Mouse (Mus musculus) C2C12 (cell line): ENCODE data around the gene Ehmt1. TPM values are rescaled to one million over a fixed set of nuclear protein-coding genes. Genes with fewer than 3 reads are reported as not detected.

Experiments used
- H3K27me3 ChIP-seq: one replicate; pipeline ENCODE4 v1.6.1; 2011; ENCODE audit not compliant: control insufficient read depth, insufficient read depth, insufficient read length
- H3K36me3 ChIP-seq: one replicate; pipeline ENCODE4 v1.6.1; 2011; ENCODE audit not compliant: control insufficient read depth, insufficient read depth
- H3K4me3 ChIP-seq: one replicate; pipeline ENCODE4 v1.5.1; 2011; ENCODE audit warnings: mild to moderate bottlenecking, control low read depth; ENCODE audit not compliant: poor library complexity, insufficient read depth, severe bottlenecking
- H3K79me2 ChIP-seq: one replicate; pipeline ENCODE4 v1.6.1; 2011; ENCODE audit not compliant: control insufficient read depth, insufficient read depth
- H3K79me3 ChIP-seq: one replicate; pipeline ENCODE4 v1.6.1; 2011; ENCODE audit warnings: low read depth, control low read depth
- H3ac ChIP-seq: one replicate; pipeline ENCODE3; 2011; ENCODE audit warnings: low read depth; ENCODE audit not compliant: control insufficient read depth, insufficient read length
- CEBPB ChIP-seq: IDR thresholded peaks from one replicate; pipeline ENCODE4 v1.6.1; 2011; ENCODE audit warnings: low read depth, mild to moderate bottlenecking, control low read depth, moderate library complexity
- CTCF ChIP-seq: IDR thresholded peaks from one replicate; pipeline ENCODE4 v1.5.1; 2011; ENCODE audit not compliant: control insufficient read depth, insufficient read depth, insufficient read length
- FOSL1 ChIP-seq: IDR thresholded peaks from one replicate; pipeline ENCODE4 v1.8.0; 2011; ENCODE audit warnings: mild to moderate bottlenecking, low read length; ENCODE audit not compliant: poor library complexity, insufficient read depth, severe bottlenecking
- MAX ChIP-seq: IDR thresholded peaks from one replicate; pipeline ENCODE4 v1.6.1; 2011; ENCODE audit warnings: mild to moderate bottlenecking, control low read depth
- MYOD1 ChIP-seq: IDR thresholded peaks from one replicate; pipeline ENCODE4 v1.6.1; 2011; ENCODE audit warnings: low read depth; ENCODE audit not compliant: control insufficient read depth, insufficient read length
- MYOG ChIP-seq: IDR thresholded peaks from one replicate; pipeline ENCODE4 v1.6.1; 2011; ENCODE audit not compliant: control insufficient read depth, insufficient read length; ENCODE audit errors: extremely low read depth
- USF1 ChIP-seq: IDR thresholded peaks from one replicate; pipeline ENCODE4 v1.6.1; 2011; ENCODE audit warnings: low read depth, mild to moderate bottlenecking, control low read depth, moderate library complexity
- polyA plus RNA-seq: library from polyadenylated mRNA; unstranded; fragments of >200 nt; fragmentation: generic; extraction: Trizol; gene quantifications from one replicate; pipeline ENCODE4 v1.2.1, GENCODE M21; 2012; ENCODE audit warnings: missing spikeins

The Ehmt1 gene
- polyA plus RNA-seq, 1 experiment: 18.3 TPM

GRCm38 (mm10) chr2:24890541-24891447, 28.6 kb downstream of the Ehmt1 start:
- no peak overlapping the region for H3ac ChIP-seq
- TF ChIP-seq MAX (no peak), USF1 (no peak), MYOD1 (no peak), FOSL1 (no peak), CTCF (no peak), CEBPB (no peak), MYOG (no peak)
- H3K36me3 ChIP-seq: peaks cover 11% of the 10 kb centered on the region
- H3K79me3 ChIP-seq: peaks cover 80% of the 10 kb centered on the region
- H3K79me2 ChIP-seq: peaks cover 94% of the 10 kb centered on the region
- no peak overlapping the region for H3K4me3 ChIP-seq
- no peaks in the 10 kb centered on the region for H3K27me3 ChIP-seq

- peaks cover 61% of the 10 kb centered on the region for H3K79me3 ChIP-seq
- H3K4me3 ChIP-seq: no peak overlapping the region
- H3K36me3 ChIP-seq: peaks cover 20% of the 10 kb centered on the region
- peaks cover 75% of the 10 kb centered on the region for H3K79me2 ChIP-seq
- no peak overlapping the region for H3ac ChIP-seq
- TF ChIP-seq CEBPB (no peak), MAX (no peak), FOSL1 (no peak), MYOD1 (no peak), USF1 (no peak), MYOG (no peak), CTCF (no peak)
- no peaks in the 10 kb centered on the region for H3K27me3 ChIP-seq
Measured at GRCm38 (mm10) chr2:24888895-24889294, 30.5 kb downstream of the Ehmt1 start.

GRCm38 (mm10) chr2:24880686-24881085, 38.7 kb downstream of the Ehmt1 start:
- H3K79me3 ChIP-seq: no peaks in the 10 kb centered on the region
- no peaks in the 10 kb centered on the region for H3K27me3 ChIP-seq
- no peaks in the 10 kb centered on the region for H3K79me2 ChIP-seq
- peaks cover 51% of the 10 kb centered on the region for H3K36me3 ChIP-seq
- TF ChIP-seq CTCF: no peak
- TF ChIP-seq MYOD1: no peak
- TF ChIP-seq MYOG: no peak
- no peak for TF ChIP-seq FOSL1
- no peak for TF ChIP-seq CEBPB
- no peak for TF ChIP-seq MAX
- TF ChIP-seq USF1: no peak
- H3K4me3 ChIP-seq: no peak overlapping the region
- H3ac ChIP-seq: no peak overlapping the region

- Histone ChIP-seq H3K79me3 (peaks cover 5% of the 10 kb centered on the region), H3K79me2 (peaks cover 51% of the 10 kb centered on the region), H3K27me3 (no peaks in the 10 kb centered on the region), H3K4me3 (no peak overlapping the region), H3ac (no peak overlapping the region), H3K36me3 (peaks cover 53% of the 10 kb centered on the region)
- TF ChIP-seq CEBPB: no peak
- no peak for TF ChIP-seq CTCF
- no peak for TF ChIP-seq MAX
- no peak for TF ChIP-seq MYOD1
- no peak for TF ChIP-seq MYOG
- TF ChIP-seq USF1: no peak
- no peak for TF ChIP-seq FOSL1
Measured at GRCm38 (mm10) chr2:24870952-24871351, 48.5 kb downstream of the Ehmt1 start.

GRCm38 (mm10) chr2:24863010-24863409, 56.4 kb downstream of the Ehmt1 start:
- Histone ChIP-seq H3ac (no peak overlapping the region), H3K36me3 (peaks cover 47% of the 10 kb centered on the region), H3K4me3 (no peak overlapping the region), H3K27me3 (no peaks in the 10 kb centered on the region), H3K79me3 (peaks cover 3% of the 10 kb centered on the region), H3K79me2 (peaks cover 27% of the 10 kb centered on the region)
- no peak for TF ChIP-seq MYOG

GRCm38 (mm10) chr2:24852408-24852807, 67.0 kb downstream of the Ehmt1 start:
- H3K36me3 ChIP-seq: peaks cover 91% of the 10 kb centered on the region
- TF ChIP-seq FOSL1 (no peak), CTCF (no peak), MAX (no peak), MYOG (no peak), USF1 (no peak), MYOD1 (no peak), CEBPB (no peak)
- H3K79me3 ChIP-seq: peaks cover 2% of the 10 kb centered on the region
- H3ac ChIP-seq: no peak overlapping the region
- no peaks in the 10 kb centered on the region for H3K27me3 ChIP-seq
- no peak overlapping the region for H3K4me3 ChIP-seq
- no peaks in the 10 kb centered on the region for H3K79me2 ChIP-seq
